Mouse (Mus musculus): Measurements from ENCODE around the gene Gm20388. TPM values are rescaled to one million over a fixed set of nuclear protein-coding genes. Genes with fewer than 3 reads are reported as not detected.
"Not testable (repeated sequence)": the region's sequence is repeated elsewhere in the genome, so short reads cannot be mapped to it uniquely, and the experiment has no call there.

Gene Gm20388
- total and polyA plus RNA-seq, 2 experiments from 2014 or later: 51.3 TPM; not detected in 1

- H3K4me1 ChIP-seq (ENCODE audit: insufficient read depth): peaks cover 15% of the 10 kb centered on the region
- H3K36me3 ChIP-seq (ENCODE audit: insufficient read depth): peaks cover 23% of the 10 kb centered on the region
- no peak overlapping the region for H3K27ac ChIP-seq (ENCODE audit: low read depth, low read length)
- H3K9me3 ChIP-seq (ENCODE audit: low read length): no peaks in the 10 kb centered on the region
- no peak overlapping the region; the same call in 1 of the 2 replicates for H3K9ac ChIP-seq
- WGBS: 32% methylated on average over 10 of the region's 10 CpGs
- H3K4me2 ChIP-seq (ENCODE audit: low read depth): peak overlapping the region; percentile 93
- H3K27me3 ChIP-seq (ENCODE audit: insufficient read depth, low read length): no peaks in the 10 kb centered on the region
- ATAC-seq (peak; percentile 3), DNase-seq (no peak)
- peak overlapping the region; percentile 80 for H3K4me3 ChIP-seq (ENCODE audit: low read depth, low read length)
- no peak for TF ChIP-seq CTCF (IDR thresholded peaks at IDR 0.05; ENCODE audit: low read depth)
Observed at GRCm38 (mm10) chr8:123518172-123518571, 3607.5 kb downstream of the Gm20388 start.

- peak; percentile 95 for DNase-seq
- no peaks in the 10 kb centered on the region for H3K27me3 ChIP-seq (ENCODE audit: insufficient read depth, low read length)
- peak; percentile 43; the same call in 1 of the 2 replicates for TF ChIP-seq CTCF (IDR thresholded peaks at IDR 0.05; ENCODE audit: low read depth)
- peak within 1 kb of the TSS; percentile 91 for H3K9ac ChIP-seq
- peak; percentile 95 for ATAC-seq
- H3K4me1 ChIP-seq (ENCODE audit: insufficient read depth): peaks cover 11% of the 10 kb centered on the region
- no peaks in the 10 kb centered on the region for H3K9me3 ChIP-seq (ENCODE audit: low read length)
- WGBS: under 1% methylated on average over 20 of the region's 20 CpGs
- H3K27ac ChIP-seq (ENCODE audit: low read depth, low read length): peak within 1 kb of the TSS; percentile 57; the same call in 1 of the 2 replicates
- peak within 1 kb of the TSS; percentile 93 for H3K4me2 ChIP-seq (ENCODE audit: low read depth)
- peaks cover 28% of the 10 kb centered on the region for H3K36me3 ChIP-seq (ENCODE audit: insufficient read depth)
- peak within 1 kb of the TSS; percentile 80 for H3K4me3 ChIP-seq (ENCODE audit: low read depth, low read length)
Observed at GRCm38 (mm10) chr8:123518667-123519066, 3608.0 kb downstream of the Gm20388 start, which contains the start of gene Gas8. Gene Gas8, plus strand, starts transcription at chr8:123518834.

- 79% methylated on average over 1 of the region's 1 CpGs for WGBS
- not testable (repeated sequence) for H3K4me2 ChIP-seq (ENCODE audit: low read depth); ATAC-seq
Observed at GRCm38 (mm10) chr8:123520048-123520447, 3609.4 kb downstream of the Gm20388 start.

GRCm38 (mm10) chr8:123527720-123528489, 3617.3 kb downstream of the Gm20388 start:
- TF ChIP-seq CTCF (IDR thresholded peaks at IDR 0.05; ENCODE audit: low read depth): no peak
- Histone ChIP-seq H3K4me1 (ENCODE audit: insufficient read depth) (no peaks in the 10 kb centered on the region), H3K9me3 (ENCODE audit: low read length) (no peaks in the 10 kb centered on the region), H3K36me3 (ENCODE audit: insufficient read depth) (peaks cover 100% of the 10 kb centered on the region), H3K27me3 (ENCODE audit: insufficient read depth, low read length) (no peaks in the 10 kb centered on the region), H3K27ac (ENCODE audit: low read depth, low read length) (no peak overlapping the region), H3K4me2 (ENCODE audit: low read depth) (no peak overlapping the region), H3K4me3 (ENCODE audit: low read depth, low read length) (no peak overlapping the region), H3K9ac (no peak overlapping the region)
- ATAC-seq: peak; percentile 61; the same call in 1 of the 2 replicates
- WGBS: 82% methylated on average over 25 of the region's 25 CpGs
- DNase-seq: peak; percentile 21

More at GRCm38 (mm10) chr8:123520048-123520447, 3609.4 kb downstream of the Gm20388 start:
- not testable (repeated sequence) for H3K4me3 ChIP-seq (ENCODE audit: low read depth, low read length); H3K9ac ChIP-seq; DNase-seq; H3K27ac ChIP-seq (ENCODE audit: low read depth, low read length); H3K9me3 ChIP-seq (ENCODE audit: low read length); H3K27me3 ChIP-seq (ENCODE audit: insufficient read depth, low read length)
- Histone ChIP-seq H3K4me1 (ENCODE audit: insufficient read depth) (peaks cover 11% of the 10 kb centered on the region), H3K36me3 (ENCODE audit: insufficient read depth) (peaks cover 41% of the 10 kb centered on the region)

- Histone ChIP-seq H3K4me3 (ENCODE audit: low read depth, low read length) (no peak overlapping the region), H3K27ac (ENCODE audit: low read depth, low read length) (no peak overlapping the region), H3K36me3 (ENCODE audit: insufficient read depth) (peaks cover 53% of the 10 kb centered on the region), H3K4me1 (ENCODE audit: insufficient read depth) (no peaks in the 10 kb centered on the region), H3K9ac (no peak overlapping the region), H3K4me2 (ENCODE audit: low read depth) (no peak overlapping the region), H3K9me3 (ENCODE audit: low read length) (no peaks in the 10 kb centered on the region), H3K27me3 (ENCODE audit: insufficient read depth, low read length) (no peaks in the 10 kb centered on the region)
- ATAC-seq (no peak), DNase-seq (no peak)
- TF ChIP-seq CTCF (IDR thresholded peaks at IDR 0.05; ENCODE audit: low read depth): peak; percentile 7; the same call in 1 of the 2 replicates
- 90% methylated on average over 9 of the region's 9 CpGs for WGBS
Observed at GRCm38 (mm10) chr8:123536242-123536989, 3625.8 kb downstream of the Gm20388 start.

- Histone ChIP-seq H3K4me2 (ENCODE audit: low read depth) (no peak overlapping the region), H3K9ac (no peak overlapping the region), H3K36me3 (ENCODE audit: insufficient read depth) (peaks cover 47% of the 10 kb centered on the region), H3K4me1 (ENCODE audit: insufficient read depth) (no peaks in the 10 kb centered on the region), H3K4me3 (ENCODE audit: low read depth, low read length) (no peak overlapping the region), H3K9me3 (ENCODE audit: low read length) (no peaks in the 10 kb centered on the region), H3K27me3 (ENCODE audit: insufficient read depth, low read length) (no peaks in the 10 kb centered on the region), H3K27ac (ENCODE audit: low read depth, low read length) (no peak overlapping the region)
- TF ChIP-seq CTCF (IDR thresholded peaks at IDR 0.05; ENCODE audit: low read depth): no peak
- 33% methylated on average over 4 of the region's 10 CpGs for WGBS
- ATAC-seq (0 out of 2 replicates have a peak, but pooled peaks have one; percentile 12), DNase-seq (no peak)
Observed at GRCm38 (mm10) chr8:123536990-123537380, 3626.3 kb downstream of the Gm20388 start.

- DNase-seq; H3K4me3 ChIP-seq (ENCODE audit: low read depth, low read length); H3K27ac ChIP-seq (ENCODE audit: low read depth, low read length); H3K27me3 ChIP-seq (ENCODE audit: insufficient read depth, low read length); H3K9ac ChIP-seq; H3K9me3 ChIP-seq (ENCODE audit: low read length); ATAC-seq; H3K4me2 ChIP-seq (ENCODE audit: low read depth); H3K4me1 ChIP-seq (ENCODE audit: insufficient read depth): not testable (repeated sequence)
- H3K36me3 ChIP-seq (ENCODE audit: insufficient read depth): peaks cover 41% of the 10 kb centered on the region
- 74% methylated on average over 6 of the region's 14 CpGs for WGBS
Observed at GRCm38 (mm10) chr8:123537641-123538040, 3627.0 kb downstream of the Gm20388 start.

- not testable (repeated sequence) for H3K4me1 ChIP-seq (ENCODE audit: insufficient read depth); H3K4me3 ChIP-seq (ENCODE audit: low read depth, low read length); H3K36me3 ChIP-seq (ENCODE audit: insufficient read depth); ATAC-seq; DNase-seq; H3K27me3 ChIP-seq (ENCODE audit: insufficient read depth, low read length); H3K9ac ChIP-seq; H3K4me2 ChIP-seq (ENCODE audit: low read depth); H3K9me3 ChIP-seq (ENCODE audit: low read length); H3K27ac ChIP-seq (ENCODE audit: low read depth, low read length)
- no CpG with 5 or more reads among the region's 45 CpGs for WGBS
Observed at GRCm38 (mm10) chr8:123564221-123564620, 3653.6 kb downstream of the Gm20388 start.

GRCm38 (mm10) chr8:123575386-123575785, 3664.7 kb downstream of the Gm20388 start:
- not testable (repeated sequence) for H3K27ac ChIP-seq (ENCODE audit: low read depth, low read length); H3K27me3 ChIP-seq (ENCODE audit: insufficient read depth, low read length); H3K9ac ChIP-seq; DNase-seq; H3K4me1 ChIP-seq (ENCODE audit: insufficient read depth); H3K9me3 ChIP-seq (ENCODE audit: low read length); H3K4me2 ChIP-seq (ENCODE audit: low read depth); H3K4me3 ChIP-seq (ENCODE audit: low read depth, low read length); H3K36me3 ChIP-seq (ENCODE audit: insufficient read depth); ATAC-seq
- whole genome bisulfite sequencing: 84% methylated on average over 2 of the region's 10 CpGs

Measured in forebrain, postnatal 0 days (tissue).